Mouse (Mus musculus): ENCODE results near the gene Aadac. TPM values are rescaled to one million over a fixed set of nuclear protein-coding genes. Genes with fewer than 3 reads are reported as not detected.

Gene Aadac
- 1.2 TPM in 1 of 2 replicates, not detected in the other for polyA plus RNA-seq (2014; fragmentation: Nextera tagmentation; extraction: Ambion mirVana)

GRCm38 (mm10) chr3:60025417-60025816, at the start of gene Aadac:
Gene Aadac, plus strand, starts transcription at chr3:60025717.
- no peaks in the 10 kb centered on the region for H3K27me3 ChIP-seq (ENCODE audit: control insufficient read depth, insufficient read depth, low read length)
- no peak within 1 kb of the TSS for H3K4me2 ChIP-seq
- 66% methylated on average over 1 of the region's 1 CpGs for WGBS (ENCODE audit: insufficient replicate concordance)
- H3K9me3 ChIP-seq (replicated peaks; ENCODE audit: control insufficient read depth, low read length), result no peaks in the 10 kb centered on the region
- no peaks in the 10 kb centered on the region for H3K4me1 ChIP-seq (ENCODE audit: control insufficient read depth, insufficient read depth, low read length)
- no peak within 1 kb of the TSS for H3K4me3 ChIP-seq (ENCODE audit: low read depth, low read length)
- H3K9ac ChIP-seq (ENCODE audit: low read depth, low read length), result no peak within 1 kb of the TSS
- no peak for ATAC-seq (replicated peaks; ENCODE audit: insufficient number of reproducible peaks, low FRiP score, low TSS enrichment)
- H3K36me3 ChIP-seq (ENCODE audit: control insufficient read depth, insufficient read depth, low read length), result no peaks in the 10 kb centered on the region
- H3K27ac ChIP-seq (ENCODE audit: low read depth, low read length), result no peak within 1 kb of the TSS

GRCm38 (mm10) chr3:60003622-60004021, 21.9 kb upstream of the Aadac start:
- H3K36me3 ChIP-seq (ENCODE audit: control insufficient read depth, insufficient read depth, low read length), result no peaks in the 10 kb centered on the region

GRCm38 (mm10) chr3:60006443-60006842, 19.1 kb upstream of the Aadac start, which contains the start of gene Aadacl2:
Gene Aadacl2, plus strand, starts transcription at chr3:60006743.
- H3K9ac ChIP-seq (ENCODE audit: low read depth, low read length), result no peak within 1 kb of the TSS
- ATAC-seq (replicated peaks; ENCODE audit: insufficient number of reproducible peaks, low FRiP score, low TSS enrichment), result no peak
- no peaks in the 10 kb centered on the region for H3K36me3 ChIP-seq (ENCODE audit: control insufficient read depth, insufficient read depth, low read length)
- no peak within 1 kb of the TSS for H3K4me3 ChIP-seq (ENCODE audit: low read depth, low read length)
- 66% methylated on average over 1 of the region's 1 CpGs for WGBS (ENCODE audit: insufficient replicate concordance)
- H3K9me3 ChIP-seq (replicated peaks; ENCODE audit: control insufficient read depth, low read length), result no peaks in the 10 kb centered on the region
- H3K4me2 ChIP-seq, result no peak within 1 kb of the TSS
- H3K27me3 ChIP-seq (ENCODE audit: control insufficient read depth, insufficient read depth, low read length), result no peaks in the 10 kb centered on the region
- H3K4me1 ChIP-seq (ENCODE audit: control insufficient read depth, insufficient read depth, low read length), result no peaks in the 10 kb centered on the region
- H3K27ac ChIP-seq (ENCODE audit: low read depth, low read length), result no peak within 1 kb of the TSS

More at GRCm38 (mm10) chr3:60003622-60004021, 21.9 kb upstream of the Aadac start:
- H3K9ac ChIP-seq (ENCODE audit: low read depth, low read length), result no peak overlapping the region
- no peak overlapping the region for H3K27ac ChIP-seq (ENCODE audit: low read depth, low read length)
- H3K4me1 ChIP-seq (ENCODE audit: control insufficient read depth, insufficient read depth, low read length), result no peaks in the 10 kb centered on the region
- ATAC-seq (replicated peaks; ENCODE audit: insufficient number of reproducible peaks, low FRiP score, low TSS enrichment), result no peak
- no peak overlapping the region for H3K4me3 ChIP-seq (ENCODE audit: low read depth, low read length)
- no peak overlapping the region for H3K4me2 ChIP-seq
- H3K27me3 ChIP-seq (ENCODE audit: control insufficient read depth, insufficient read depth, low read length), result no peaks in the 10 kb centered on the region
- H3K9me3 ChIP-seq (replicated peaks; ENCODE audit: control insufficient read depth, low read length), result no peaks in the 10 kb centered on the region

GRCm38 (mm10) chr3:60031511-60031910, 6.0 kb downstream of the Aadac start:
- no peaks in the 10 kb centered on the region for H3K9me3 ChIP-seq (replicated peaks; ENCODE audit: control insufficient read depth, low read length)
- 75% methylated on average over 4 of the region's 4 CpGs for WGBS (ENCODE audit: insufficient replicate concordance)
- no peak for ATAC-seq (replicated peaks; ENCODE audit: insufficient number of reproducible peaks, low FRiP score, low TSS enrichment)
- H3K4me2 ChIP-seq, result no peak overlapping the region
- no peak overlapping the region for H3K27ac ChIP-seq (ENCODE audit: low read depth, low read length)
- H3K9ac ChIP-seq (ENCODE audit: low read depth, low read length), result no peak overlapping the region
- no peaks in the 10 kb centered on the region for H3K4me1 ChIP-seq (ENCODE audit: control insufficient read depth, insufficient read depth, low read length)
- H3K27me3 ChIP-seq (ENCODE audit: control insufficient read depth, insufficient read depth, low read length), result no peaks in the 10 kb centered on the region
- H3K4me3 ChIP-seq (ENCODE audit: low read depth, low read length), result no peak overlapping the region
- no peaks in the 10 kb centered on the region for H3K36me3 ChIP-seq (ENCODE audit: control insufficient read depth, insufficient read depth, low read length)

- Histone ChIP-seq H3K9me3 (replicated peaks; ENCODE audit: control insufficient read depth, low read length) (no peaks in the 10 kb centered on the region), H3K4me3 (ENCODE audit: low read depth, low read length) (no peak overlapping the region), H3K27ac (ENCODE audit: low read depth, low read length) (no peak overlapping the region), H3K36me3 (ENCODE audit: control insufficient read depth, insufficient read depth, low read length) (no peaks in the 10 kb centered on the region), H3K4me1 (ENCODE audit: control insufficient read depth, insufficient read depth, low read length) (no peaks in the 10 kb centered on the region), H3K27me3 (ENCODE audit: control insufficient read depth, insufficient read depth, low read length) (no peaks in the 10 kb centered on the region), H3K9ac (ENCODE audit: low read depth, low read length) (no peak overlapping the region), H3K4me2 (no peak overlapping the region)
- no peak for ATAC-seq (replicated peaks; ENCODE audit: insufficient number of reproducible peaks, low FRiP score, low TSS enrichment)
- 81% methylated on average over 3 of the region's 3 CpGs for WGBS (ENCODE audit: insufficient replicate concordance)
Observed at GRCm38 (mm10) chr3:60046221-60046913, 20.9 kb downstream of the Aadac start.

GRCm38 (mm10) chr3:60053231-60053927, 27.9 kb downstream of the Aadac start:
- WGBS (ENCODE audit: insufficient replicate concordance), result 65% methylated on average over 3 of the region's 3 CpGs
- H3K4me3 ChIP-seq (ENCODE audit: low read depth, low read length), result no peak overlapping the region
- no peak for ATAC-seq (replicated peaks; ENCODE audit: insufficient number of reproducible peaks, low FRiP score, low TSS enrichment)
- no peak overlapping the region for H3K9ac ChIP-seq (ENCODE audit: low read depth, low read length)
- H3K9me3 ChIP-seq (replicated peaks; ENCODE audit: control insufficient read depth, low read length), result no peaks in the 10 kb centered on the region
- H3K36me3 ChIP-seq (ENCODE audit: control insufficient read depth, insufficient read depth, low read length), result no peaks in the 10 kb centered on the region
- no peak overlapping the region for H3K27ac ChIP-seq (ENCODE audit: low read depth, low read length)
- no peaks in the 10 kb centered on the region for H3K4me1 ChIP-seq (ENCODE audit: control insufficient read depth, insufficient read depth, low read length)
- no peaks in the 10 kb centered on the region for H3K27me3 ChIP-seq (ENCODE audit: control insufficient read depth, insufficient read depth, low read length)
- H3K4me2 ChIP-seq, result no peak overlapping the region

GRCm38 (mm10) chr3:60053931-60054330, 28.4 kb downstream of the Aadac start:
- ATAC-seq (replicated peaks; ENCODE audit: insufficient number of reproducible peaks, low FRiP score, low TSS enrichment), result no peak
- H3K9ac ChIP-seq (ENCODE audit: low read depth, low read length), result no peak overlapping the region
- H3K27me3 ChIP-seq (ENCODE audit: control insufficient read depth, insufficient read depth, low read length), result no peaks in the 10 kb centered on the region
- no peak overlapping the region for H3K4me3 ChIP-seq (ENCODE audit: low read depth, low read length)
- WGBS (ENCODE audit: insufficient replicate concordance), result 78% methylated on average over 2 of the region's 2 CpGs
- no peak overlapping the region for H3K4me2 ChIP-seq
- H3K9me3 ChIP-seq (replicated peaks; ENCODE audit: control insufficient read depth, low read length), result no peaks in the 10 kb centered on the region
- H3K36me3 ChIP-seq (ENCODE audit: control insufficient read depth, insufficient read depth, low read length), result no peaks in the 10 kb centered on the region
- H3K4me1 ChIP-seq (ENCODE audit: control insufficient read depth, insufficient read depth, low read length), result no peaks in the 10 kb centered on the region
- no peak overlapping the region for H3K27ac ChIP-seq (ENCODE audit: low read depth, low read length)

- no peaks in the 10 kb centered on the region for H3K4me1 ChIP-seq (ENCODE audit: control insufficient read depth, insufficient read depth, low read length)
- H3K27ac ChIP-seq (ENCODE audit: low read depth, low read length), result no peak overlapping the region
- H3K9ac ChIP-seq (ENCODE audit: low read depth, low read length), result no peak overlapping the region
- H3K36me3 ChIP-seq (ENCODE audit: control insufficient read depth, insufficient read depth, low read length), result no peaks in the 10 kb centered on the region
- H3K4me2 ChIP-seq, result no peak overlapping the region
- H3K27me3 ChIP-seq (ENCODE audit: control insufficient read depth, insufficient read depth, low read length), result no peaks in the 10 kb centered on the region
- WGBS (ENCODE audit: insufficient replicate concordance), result 27% methylated on average over 3 of the region's 3 CpGs
- ATAC-seq (replicated peaks; ENCODE audit: insufficient number of reproducible peaks, low FRiP score, low TSS enrichment), result no peak
- no peaks in the 10 kb centered on the region for H3K9me3 ChIP-seq (replicated peaks; ENCODE audit: control insufficient read depth, low read length)
- no peak overlapping the region for H3K4me3 ChIP-seq (ENCODE audit: low read depth, low read length)
Observed at GRCm38 (mm10) chr3:60056451-60056850, 30.9 kb downstream of the Aadac start.
